ENCODE assay signal across 18 mouse cellular contexts in the genomic region with DNA sequence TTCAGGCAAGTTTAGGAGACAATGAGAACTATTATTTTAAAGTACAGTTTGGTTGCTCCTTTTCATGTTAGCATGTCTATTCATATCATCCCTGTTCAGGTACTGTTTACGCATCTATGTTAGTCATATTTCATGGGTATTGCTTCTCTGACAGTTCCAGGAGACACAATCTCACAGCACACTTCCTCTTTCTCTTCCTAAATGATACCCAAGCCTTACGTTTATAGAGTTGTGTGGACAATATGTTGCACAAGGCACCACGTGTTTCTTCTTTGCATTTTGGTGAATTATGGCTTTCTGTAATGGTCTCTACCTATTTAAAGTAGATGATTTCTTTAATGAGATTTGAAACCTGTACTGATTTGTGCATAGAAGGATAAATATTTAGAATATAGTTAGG.
"Had no signal": no experiment of that assay in that cellular context is flagged by ENCODE, and none has a peak within 500 bp of the region (broad histone marks: within the 10 kb centered on the region; RNA-seq: fewer than 3 reads in every experiment).

No protein-coding gene starts in this region.

- ATAC-seq: hindbrain, postnatal 0 days; intestine, embryonic 16.5 days had no signal

- DNase-seq: gastrocnemius, adult 2 months; gastrocnemius, postnatal 10 days; gastrocnemius, postnatal 25 days; heart, adult 11 months; heart, adult 2 months; heart, postnatal 14 days; heart, postnatal 36 days; kidney, adult 11 months; kidney, adult 2 months; kidney, adult 9 months; kidney, postnatal 14 days; kidney, postnatal 36 days; layer of hippocampus, adult 9-11 months; layer of hippocampus, postnatal 36 days; liver; liver, embryonic 13.5 days had no signal
